Mouse (Mus musculus): ENCODE results near the gene Xrcc1. TPM values are rescaled to one million over a fixed set of nuclear protein-coding genes. Genes with fewer than 3 reads are reported as not detected.

The Xrcc1 gene
- total RNA-seq (2023): 82.6 to 95.2 TPM (median 89.3 TPM) in 4 replicates

DNA sequence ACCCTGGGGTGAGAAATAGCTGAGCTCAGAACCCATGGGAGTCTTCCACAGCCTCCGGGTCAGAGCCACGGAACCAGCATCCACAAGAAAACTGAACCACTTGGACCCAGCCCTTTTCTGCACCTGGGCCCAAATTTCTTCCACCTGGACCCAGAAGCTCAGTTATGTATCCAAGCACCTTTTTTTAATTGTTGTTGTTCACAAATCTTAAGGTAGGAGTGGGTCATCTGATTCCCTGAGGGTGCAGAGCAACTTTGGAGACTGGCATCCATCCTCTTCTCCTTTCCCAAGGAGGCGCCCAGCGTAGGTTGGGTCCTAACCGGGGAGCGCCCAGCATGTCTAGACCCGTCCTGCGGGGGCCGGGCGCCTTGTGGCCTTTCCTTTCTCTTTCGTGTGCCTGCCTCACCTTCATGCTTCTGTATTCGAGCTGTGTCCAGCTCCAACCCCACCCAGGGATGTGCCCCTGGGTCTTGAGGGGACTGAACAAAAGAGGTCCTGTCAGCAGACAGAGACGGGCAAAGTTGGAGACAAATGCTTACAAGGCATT, at the start of gene Xrcc1, which contains the start of gene Pinlyp:
Gene Xrcc1, plus strand, starts transcription at position 222 of the 547 bp plus-strand sequence.
Gene Pinlyp, minus strand, starts transcription at position 51 of the 547 bp plus-strand sequence.

DNA sequence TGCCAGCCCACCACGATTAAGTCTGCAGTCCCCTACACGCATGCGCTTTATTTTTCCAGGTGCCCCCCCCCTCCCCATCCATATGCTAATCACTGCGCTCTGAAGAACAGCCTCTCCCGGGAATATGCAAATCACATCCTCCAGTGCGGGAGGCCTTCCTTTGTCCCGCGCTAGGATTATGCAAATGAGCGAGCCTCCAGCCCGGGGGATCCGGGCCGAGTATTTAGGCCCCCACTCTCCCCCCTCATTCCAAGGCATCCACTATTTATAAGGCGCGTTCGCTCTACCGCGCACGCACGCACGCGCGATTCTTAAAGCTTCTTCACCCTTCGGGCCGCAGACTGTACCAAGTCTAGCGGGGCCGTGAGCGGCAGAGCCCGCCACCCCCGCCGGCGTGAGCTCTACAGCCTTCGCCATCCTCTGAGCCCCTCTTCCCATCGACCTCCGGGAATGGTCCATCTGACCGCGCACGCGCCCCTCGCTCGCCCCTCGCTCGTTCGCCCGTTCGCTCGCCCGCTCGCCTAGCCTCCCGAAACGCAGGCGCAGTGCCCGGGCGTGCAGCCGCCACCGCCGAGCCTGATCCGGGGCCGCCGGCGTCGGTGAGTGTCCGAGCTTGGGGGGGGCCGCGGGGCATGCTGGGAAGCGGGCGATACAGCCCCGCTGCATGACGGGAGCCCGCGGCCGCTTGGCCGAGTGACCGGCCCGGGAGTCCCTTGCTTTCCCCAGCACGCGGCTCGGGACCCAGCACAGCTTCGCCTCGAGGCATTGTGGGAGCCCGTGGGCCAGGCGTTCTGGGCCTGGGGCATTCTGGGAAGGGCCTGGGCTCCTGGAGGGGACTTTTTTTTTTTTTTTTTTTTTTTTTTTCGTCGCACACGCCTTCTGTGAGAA, 39.0 kb upstream of the Xrcc1 start, which contains the start of gene Zfp428:
Gene Zfp428, plus strand, starts transcription at position 169 of the 888 bp plus-strand sequence.

DNA sequence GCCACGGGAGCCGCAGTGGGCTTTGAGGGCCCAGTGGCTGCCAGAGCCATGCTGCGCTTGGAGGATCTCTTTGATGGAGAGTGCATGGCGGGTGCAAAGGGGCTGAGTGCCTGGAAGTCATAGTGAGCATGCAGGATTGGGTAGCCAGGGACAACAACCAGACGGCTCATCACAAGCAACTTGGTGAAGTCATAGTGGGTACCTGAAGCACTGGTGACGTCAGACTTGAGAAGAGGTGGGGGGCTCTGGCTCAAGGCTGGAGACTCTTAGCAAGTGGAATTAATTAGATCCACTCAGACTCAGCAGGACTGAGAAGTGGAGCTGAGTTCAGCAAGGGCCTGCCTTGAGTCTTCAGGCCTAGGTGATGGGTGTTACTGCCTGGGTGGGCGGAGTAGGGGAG, 33.7 kb upstream of the Xrcc1 start, which contains the start of gene AC161166.1:
Gene AC161166.1, minus strand, starts transcription at position 101 of the 400 bp plus-strand sequence.

DNA sequence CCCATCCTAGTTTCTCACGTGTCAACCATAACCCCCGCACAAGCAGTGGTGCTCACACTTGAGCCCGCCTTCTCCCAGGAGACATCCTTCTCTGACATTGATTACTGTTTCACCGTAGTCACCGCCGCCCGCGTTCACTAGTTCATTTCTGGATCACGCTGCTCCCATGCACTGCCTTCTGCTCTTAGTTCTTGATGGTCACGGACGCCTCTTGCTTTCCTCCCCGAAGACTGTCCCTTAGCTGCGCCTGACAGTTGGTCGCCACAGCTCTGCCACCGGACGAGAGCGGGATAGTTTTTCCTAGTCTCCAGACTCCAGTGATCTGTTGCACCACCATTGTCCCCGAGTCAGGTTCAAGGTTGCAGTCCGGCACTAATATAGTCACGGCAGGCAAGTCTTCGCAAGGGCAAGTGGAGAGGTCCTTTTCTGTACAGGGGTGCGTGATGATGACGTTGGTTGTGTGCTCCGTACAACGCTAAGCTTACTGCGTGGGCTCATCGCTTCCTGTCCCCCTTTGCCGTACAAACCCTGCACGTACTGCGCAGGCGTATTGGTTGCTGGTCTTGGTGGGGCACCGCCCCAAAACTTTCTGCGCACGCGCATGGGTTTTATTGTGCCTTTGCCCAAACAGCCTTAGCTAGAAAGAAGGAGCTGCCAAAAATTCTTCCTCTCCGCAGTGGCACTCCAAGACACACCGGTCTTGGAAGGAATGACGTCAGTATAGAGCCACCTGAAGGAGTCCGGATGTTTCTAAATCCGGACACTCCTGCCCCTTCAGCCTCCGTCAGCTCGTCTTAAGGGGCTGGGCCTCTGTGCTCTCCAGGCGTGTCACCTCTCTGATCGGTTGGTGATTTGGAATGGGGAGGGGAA, 15.8 kb upstream of the Xrcc1 start, which contains the start of gene Irgq:
Gene Irgq, plus strand, starts transcription at position 628 of the 870 bp plus-strand sequence.

DNA sequence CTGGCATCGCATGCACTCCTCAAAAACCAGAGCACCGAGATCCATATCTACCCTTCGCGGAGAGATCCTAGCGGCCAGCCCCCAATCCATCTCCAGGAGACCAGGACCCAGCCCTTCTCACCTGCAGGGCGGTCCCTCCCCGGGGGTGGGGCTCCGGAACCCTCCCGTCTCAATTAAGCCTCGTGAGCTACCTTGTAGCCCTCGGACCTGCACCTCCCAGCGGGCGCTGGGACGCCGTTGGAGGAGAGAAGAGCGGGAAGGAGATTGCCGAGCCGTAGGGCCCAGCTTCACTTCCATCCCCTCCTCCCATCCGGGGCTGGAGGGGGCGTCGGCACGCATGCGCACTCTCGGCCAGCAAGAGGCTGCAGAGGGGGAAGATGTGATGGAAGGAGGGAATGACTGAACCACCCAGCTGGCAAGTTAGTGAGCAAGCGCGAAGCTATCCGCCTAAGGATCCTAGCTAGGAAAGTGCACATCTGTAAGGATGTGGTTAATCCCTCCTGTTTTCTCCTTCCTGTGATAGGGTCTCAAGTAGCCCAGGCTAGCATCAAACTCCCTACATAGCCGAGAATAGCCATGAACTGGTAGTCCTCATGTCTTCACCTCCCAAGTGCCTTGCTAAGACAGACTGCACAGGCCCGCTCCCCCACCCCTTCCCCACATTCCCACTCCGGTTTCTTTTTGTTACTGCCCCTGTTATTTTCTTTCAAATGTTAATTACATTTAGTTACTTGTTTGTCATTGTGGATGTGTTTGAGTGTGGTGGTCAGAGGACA, 41.4 kb downstream of the Xrcc1 start, which contains the start of the genes Ethe1 and Zfp575:
Gene Ethe1, plus strand, starts transcription at position 214 of the 776 bp plus-strand sequence.
Gene Zfp575, minus strand, starts transcription at position 312 of the 776 bp plus-strand sequence.

DNA sequence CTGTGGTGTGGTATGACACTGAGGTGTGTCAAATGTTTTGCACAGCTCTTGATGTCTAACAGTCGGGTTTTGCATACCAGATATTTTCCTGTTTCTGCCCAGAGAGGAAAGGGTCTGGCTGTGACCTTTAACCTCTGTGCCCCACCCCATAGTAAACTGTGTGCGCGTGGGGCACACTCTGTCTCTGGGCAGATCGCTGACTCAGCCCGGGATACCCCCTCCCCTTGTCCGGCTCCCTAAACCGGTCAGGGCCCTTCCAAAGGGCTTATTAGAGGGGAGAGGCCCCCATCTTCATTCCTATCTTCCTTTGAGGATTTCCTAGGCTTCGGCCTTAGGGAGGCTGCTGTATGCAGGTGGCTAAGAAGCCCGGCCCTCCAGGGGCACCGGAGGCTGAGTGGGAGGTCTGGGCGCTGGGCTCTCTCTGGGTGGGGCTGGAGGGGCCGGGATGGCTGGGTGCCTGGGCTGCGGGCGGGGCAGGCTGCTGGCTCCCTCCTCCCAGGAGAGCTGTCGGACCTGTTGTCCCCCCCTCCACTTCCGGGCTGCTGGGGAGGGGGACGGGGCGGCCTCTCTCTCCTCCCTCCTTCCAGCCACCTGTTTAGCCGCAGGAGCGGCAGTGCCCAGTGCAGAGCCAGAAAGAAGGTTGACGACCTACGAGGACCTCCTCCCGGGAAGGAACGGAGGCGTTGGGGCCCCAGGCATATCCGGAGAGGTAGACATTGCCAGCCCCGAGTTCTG, 64.2 kb downstream of the Xrcc1 start, which contains the start of gene Phldb3:
Gene Phldb3, plus strand, starts transcription at position 620 of the 735 bp plus-strand sequence.

Other genes with a start within 250 kb of the Xrcc1 start
- gene Zfp61, start 245.1 kb upstream of the Xrcc1 start, total RNA-seq (2023): 6.4 to 11.4 TPM (median 8.5 TPM) in 4 replicates
- gene Zfp94, start 229.6 kb upstream of the Xrcc1 start, total RNA-seq (2023): 7.7 to 11.5 TPM (median 8.3 TPM) in 4 replicates
- gene Tescl, start 212.4 kb upstream of the Xrcc1 start, total RNA-seq (2023): not detected in 4 replicates
- not detected in 4 replicates for gene Lypd5, start 197.1 kb upstream of the Xrcc1 start, total RNA-seq (2023)
- gene Kcnn4, start 176.0 kb upstream of the Xrcc1 start, total RNA-seq (2023): 4.0 to 6.8 TPM (median 4.8 TPM) in 4 replicates
- 69.5 to 87.3 TPM (median 83.7 TPM) in 4 replicates for gene Smg9, start 146.7 kb upstream of the Xrcc1 start, total RNA-seq (2023)
- 3.5 to 5.6 TPM (median 5.0 TPM) in 4 replicates for gene Irgc1, start 94.0 kb upstream of the Xrcc1 start, total RNA-seq (2023)
- gene Plaur, start 83.8 kb upstream of the Xrcc1 start, total RNA-seq (2023): 484 to 612 TPM (median 535 TPM) in 4 replicates
- 1.2 to 3.1 TPM (median 1.7 TPM) in 4 replicates for gene Cadm4, start 64.3 kb upstream of the Xrcc1 start, total RNA-seq (2023)
- gene Zfp428, start 39.3 kb upstream of the Xrcc1 start, total RNA-seq (2023): 1.0 to 2.2 TPM (median 1.8 TPM) in 4 replicates
- not detected in 4 replicates for gene AC161166.1, start 33.8 kb upstream of the Xrcc1 start, total RNA-seq (2023)
- gene Irgq, start 15.6 kb upstream of the Xrcc1 start, total RNA-seq (2023): 21.1 to 23.8 TPM (median 22.9 TPM) in 4 replicates
- gene Pinlyp, start 171 bp upstream of the Xrcc1 start, total RNA-seq (2023): 0.95 TPM in 1 of 4 replicates, not detected in the others
- 8.6 to 10.6 TPM (median 10.1 TPM) in 4 replicates for gene Ethe1, start 41.3 kb downstream of the Xrcc1 start, total RNA-seq (2023)
- gene Zfp575, start 41.4 kb downstream of the Xrcc1 start, total RNA-seq (2023): not detected in 4 replicates
- gene Phldb3, start 64.5 kb downstream of the Xrcc1 start, total RNA-seq (2023): 25.2 to 27.4 TPM (median 25.6 TPM) in 4 replicates
- 0.36 to 0.70 TPM (median 0.58 TPM) in 3 of 4 replicates, not detected in the other for gene Lypd3, start 90.3 kb downstream of the Xrcc1 start, total RNA-seq (2023)
- gene Tex101, start 130.4 kb downstream of the Xrcc1 start, total RNA-seq (2023): not detected in 4 replicates
- gene BC049730, start 163.0 kb downstream of the Xrcc1 start, total RNA-seq (2023): not detected in 4 replicates
- gene Gm4763, start 180.6 kb downstream of the Xrcc1 start, total RNA-seq (2023): not detected in 4 replicates
- 0.19 to 0.55 TPM (median 0.33 TPM) in 3 of 4 replicates, not detected in the other for gene Cd177, start 214.0 kb downstream of the Xrcc1 start, total RNA-seq (2023)
- gene Ceacam10, start 230.9 kb downstream of the Xrcc1 start, total RNA-seq (2023): not detected in 4 replicates

Data from B cell, adult 62 days (primary cell).